10 mouse cellular contexts compared by ENCODE assay signal in the genomic region with DNA sequence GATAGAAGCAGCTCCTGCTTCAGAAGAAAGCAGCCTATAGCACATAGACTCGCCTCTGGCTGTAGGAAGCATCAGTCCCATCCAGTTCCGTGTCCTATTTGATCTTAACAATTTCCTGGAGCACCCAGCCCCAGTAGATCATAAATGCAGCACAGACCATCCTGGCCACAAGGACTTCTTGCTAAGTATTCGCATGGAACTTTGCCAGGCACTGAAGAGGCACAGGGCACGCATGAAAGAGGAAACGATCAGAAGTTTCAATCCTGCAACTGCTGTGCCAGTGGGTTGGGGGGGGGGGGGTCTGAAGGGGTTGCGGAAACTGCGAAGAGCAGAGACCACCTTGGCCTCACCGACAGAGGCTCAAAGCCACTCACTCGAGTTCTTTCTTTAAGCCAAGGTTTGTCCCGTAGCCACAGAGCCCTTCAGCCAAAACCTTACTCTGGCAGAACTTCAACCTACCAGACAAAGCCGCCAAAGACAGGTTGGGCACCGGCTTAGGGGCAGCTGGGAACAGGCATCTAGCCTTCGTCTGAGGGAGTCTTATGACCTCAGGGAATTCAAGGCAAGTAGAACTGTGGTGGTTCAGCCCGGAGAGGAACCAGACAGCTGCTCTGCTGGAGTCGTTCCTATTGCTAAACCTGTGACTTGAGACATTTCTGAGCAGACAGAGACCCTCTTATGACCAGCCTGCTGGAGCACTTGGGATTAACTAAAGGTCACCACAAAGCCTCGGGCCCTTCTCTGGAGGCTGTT. TPM values are rescaled to one million over a fixed set of nuclear protein-coding genes. Genes with fewer than 3 reads are reported as not detected.
A peak's percentile ranks its signal among the peaks of the same experiment; 100 is the strongest.
DNase-seq lines count a peak whose midpoint lies in the region; ATAC-seq and TF ChIP-seq lines count a peak whose summit lies in the region.
"Had no signal": no experiment of that assay in that cellular context is flagged by ENCODE, and none has a peak within 500 bp of the region (broad histone marks: within the 10 kb centered on the region; RNA-seq: fewer than 3 reads in every experiment).

No protein-coding gene starts in this region.

- no peak overlapping the region for H3K9ac ChIP-seq in embryonic facial prominence, embryonic 13.5 days

- peaks cover 52% of the 10 kb centered on the region for H3K4me1 ChIP-seq in heart, embryonic 10.5 days
- H3K4me1 ChIP-seq in E14TG2a.4 (replicated peaks; ENCODE audit: low read depth, low read length), result peaks cover 47% of the 10 kb centered on the region
- peaks cover 44% of the 10 kb centered on the region for H3K4me1 ChIP-seq in embryonic facial prominence, embryonic 13.5 days
- H3K4me1 ChIP-seq in limb, embryonic 10.5 days, result peaks cover 43% of the 10 kb centered on the region

- H3K4me3 ChIP-seq in heart, embryonic 10.5 days, result peak overlapping the region; percentile 70; the same call in 1 of the 2 replicates
- peak overlapping the region; percentile 71; the same call in 1 of the 2 replicates for H3K4me3 ChIP-seq in E14TG2a.4 (replicated peaks; ENCODE audit: low read length)
- no peak overlapping the region for H3K4me3 ChIP-seq in embryonic facial prominence, embryonic 13.5 days
- H3K4me3 ChIP-seq in limb, embryonic 10.5 days, result no peak overlapping the region

- no peak for DNase-seq in heart, embryonic 10.5 days (ENCODE audit: low spot score)
- no peak for DNase-seq in heart, postnatal 36 days
- no peak for DNase-seq in limb, embryonic 10.5 days (ENCODE audit: low spot score)
- no peak for DNase-seq in embryo, embryonic 10 days (ENCODE audit: low spot score)
- DNase-seq: cerebellum, adult 11 months had no signal

- H3K27ac ChIP-seq in heart, embryonic 10.5 days, result peak overlapping the region; percentile 88
- H3K27ac ChIP-seq in embryonic facial prominence, embryonic 13.5 days, result no peak overlapping the region
- peak overlapping the region; percentile 82; the same call in 1 of the 2 replicates for H3K27ac ChIP-seq in limb, embryonic 10.5 days
- H3K27ac ChIP-seq: forebrain, embryonic 12.5 days; hindbrain, embryonic 15.5 days had no signal

- H3K9me3 ChIP-seq in heart, embryonic 10.5 days, result no peaks in the 10 kb centered on the region
- H3K9me3 ChIP-seq in E14TG2a.4 (ENCODE audit: low read length), result no peaks in the 10 kb centered on the region
- no peaks in the 10 kb centered on the region for H3K9me3 ChIP-seq in embryonic facial prominence, embryonic 13.5 days
- no peaks in the 10 kb centered on the region for H3K9me3 ChIP-seq in limb, embryonic 10.5 days (replicated peaks)
- H3K9me3 ChIP-seq: forebrain, embryonic 12.5 days; hindbrain, embryonic 15.5 days had no signal

- H3K27me3 ChIP-seq in heart, embryonic 10.5 days (ENCODE audit: insufficient read depth, poor library complexity, severe bottlenecking), result peaks cover 46% of the 10 kb centered on the region
- H3K27me3 ChIP-seq in E14TG2a.4 (ENCODE audit: insufficient read depth, low read length), result peaks cover 63% of the 10 kb centered on the region
- H3K27me3 ChIP-seq in embryonic facial prominence, embryonic 13.5 days, result peaks cover 59% of the 10 kb centered on the region
- H3K27me3 ChIP-seq in limb, embryonic 10.5 days (ENCODE audit: low read depth, poor library complexity, severe bottlenecking), result peaks cover 61% of the 10 kb centered on the region

- intact Hi-C loops in heart, postnatal 36 days (cut with DNase I), result no loop called here

- TF ChIP-seq CTCF in E14TG2a.4 (conservative IDR thresholded peaks at IDR 0.05; ENCODE audit: low read length), result no peak

- H3K4me2 ChIP-seq in embryonic facial prominence, embryonic 13.5 days, result peak overlapping the region; percentile 87; the same call in 1 of the 2 replicates

- no peaks in the 10 kb centered on the region for H3K36me3 ChIP-seq in heart, embryonic 10.5 days
- no peaks in the 10 kb centered on the region for H3K36me3 ChIP-seq in E14TG2a.4 (ENCODE audit: insufficient read depth, low read length)
- H3K36me3 ChIP-seq in embryonic facial prominence, embryonic 13.5 days, result no peaks in the 10 kb centered on the region
- no peaks in the 10 kb centered on the region for H3K36me3 ChIP-seq in limb, embryonic 10.5 days
- H3K36me3 ChIP-seq: forebrain, embryonic 12.5 days; hindbrain, embryonic 15.5 days had no signal

- 72% methylated on average over 16 of the region's 16 CpGs for WGBS in heart, embryonic 10.5 days
- 64% methylated on average over 16 of the region's 16 CpGs for WGBS in embryonic facial prominence, embryonic 13.5 days
- 84% methylated on average over 16 of the region's 16 CpGs for WGBS in limb, embryonic 10.5 days

- ATAC-seq in embryonic facial prominence, embryonic 13.5 days (ENCODE audit: insufficient number of reproducible peaks, insufficient read depth, low FRiP score, low TSS enrichment, low read depth), result no peak
- ATAC-seq in inflammation-experienced regulatory T-cells, adult 6 months, result no peak

RNA-seq across cellular contexts. Expression of a gene that starts 3.9 kb away (rescaled TPM):
- polyA plus RNA-seq in heart, embryonic 10.5 days (2016; fragmentation: Nextera tagmentation; extraction: Ambion mirVana), result 9.3 and 13.1 TPM in 2 replicates
- 10 to 100 TPM in 1 of 2 experiments, 1 to 10 TPM in 1; 8.3 to 10.2 TPM for total RNA-seq in heart, postnatal 36 days (2021)
- polyA plus RNA-seq in embryonic facial prominence, embryonic 13.5 days (2015; fragmentation: Nextera tagmentation; extraction: Ambion mirVana), result 2.9 TPM in 2 replicates
- polyA plus RNA-seq in limb, embryonic 10.5 days (2016; fragmentation: Nextera tagmentation; extraction: Ambion mirVana), result 1.3 and 1.6 TPM in 2 replicates
- not detected for polyA plus RNA-seq in inflammation-experienced regulatory T-cells, adult 6 months (2017; shearing (Covaris generic))

RNA-seq across cellular contexts. Expression of a gene that starts 16.6 kb away (rescaled TPM):
- polyA plus RNA-seq in heart, embryonic 10.5 days (2016; fragmentation: Nextera tagmentation; extraction: Ambion mirVana), result 28.6 and 33.4 TPM in 2 replicates
- 10 to 100 TPM; 52.6 to 54.1 TPM for total RNA-seq in heart, postnatal 36 days (2021)
- 29.9 and 31.6 TPM in 2 replicates for polyA plus RNA-seq in embryonic facial prominence, embryonic 13.5 days (2015; fragmentation: Nextera tagmentation; extraction: Ambion mirVana)
- polyA plus RNA-seq in limb, embryonic 10.5 days (2016; fragmentation: Nextera tagmentation; extraction: Ambion mirVana), result 26.8 and 28.7 TPM in 2 replicates
- 1 to 10 TPM in 2 of 3 experiments, under 1 TPM in 1; 0.40 to 2.9 (median 2.1) TPM for polyA plus RNA-seq in inflammation-experienced regulatory T-cells, adult 6 months (2017; shearing (Covaris generic))

Comparison
In these comparisons a context has a peak if more than half of its experiments do, and no peak if none do; other contexts are left out.
1. H3K4me3 ChIP-seq: peak in heart, embryonic 10.5 days (single experiment) and E14TG2a.4 (single experiment); none in embryonic facial prominence, embryonic 13.5 days (single experiment) and limb, embryonic 10.5 days (single experiment).